Mouse (Mus musculus): ENCODE measurements around the gene Scn2b. TPM values are rescaled to one million over a fixed set of nuclear protein-coding genes. Genes with fewer than 3 reads are reported as not detected.

Scn2b gene
- polyA plus RNA-seq, 1 experiment = 9.8 TPM

- peak overlapping the region; percentile 51 for H3K27ac ChIP-seq (ENCODE audit: control insufficient read depth, insufficient read depth, low read length)
- TF ChIP-seq CTCF (IDR thresholded peaks at IDR 0.05; ENCODE audit: borderline replicate concordance, control insufficient read depth, extremely low read depth, insufficient read depth, low read length, poor library complexity) (no peak), POLR2A (IDR thresholded peaks at IDR 0.05; ENCODE audit: control insufficient read depth, extremely low read depth, insufficient read depth, low read length, poor library complexity) (no peak)
- DNase-seq = peak; percentile 68
- no peaks in the 10 kb centered on the region for H3K27me3 ChIP-seq (ENCODE audit: control insufficient read depth, insufficient read depth, low read length)
- H3K4me1 ChIP-seq (replicated peaks; ENCODE audit: control insufficient read depth, insufficient read depth, low read length) = peaks cover 56% of the 10 kb centered on the region
- H3K36me3 ChIP-seq (ENCODE audit: control insufficient read depth, insufficient read depth, low read length) = no peaks in the 10 kb centered on the region
- H3K4me3 ChIP-seq (ENCODE audit: control insufficient read depth, insufficient read depth, low read length) = peak overlapping the region; percentile 35
- 10% methylated on average over 9 of the region's 9 CpGs for WGBS
These were observed 4.7 kb downstream of the Scn2b start for GRCm38 (mm10) chr9:45122209-45122761.

- DNase-seq = no peak
- no peak overlapping the region for H3K4me3 ChIP-seq (ENCODE audit: control insufficient read depth, insufficient read depth, low read length)
- H3K36me3 ChIP-seq (ENCODE audit: control insufficient read depth, insufficient read depth, low read length) = no peaks in the 10 kb centered on the region
- no peaks in the 10 kb centered on the region for H3K27me3 ChIP-seq (ENCODE audit: control insufficient read depth, insufficient read depth, low read length)
- TF ChIP-seq CTCF (IDR thresholded peaks at IDR 0.05; ENCODE audit: borderline replicate concordance, control insufficient read depth, extremely low read depth, insufficient read depth, low read length, poor library complexity) (no peak), POLR2A (IDR thresholded peaks at IDR 0.05; ENCODE audit: control insufficient read depth, extremely low read depth, insufficient read depth, low read length, poor library complexity) (no peak)
- H3K27ac ChIP-seq (ENCODE audit: control insufficient read depth, insufficient read depth, low read length) = no peak overlapping the region
- H3K4me1 ChIP-seq (replicated peaks; ENCODE audit: control insufficient read depth, insufficient read depth, low read length) = peaks cover 58% of the 10 kb centered on the region
- WGBS = 94% methylated on average over 14 of the region's 14 CpGs
These were observed 7.6 kb downstream of the Scn2b start for GRCm38 (mm10) chr9:45125211-45125610.

- no peak for TF ChIP-seq POLR2A (IDR thresholded peaks at IDR 0.05; ENCODE audit: control insufficient read depth, extremely low read depth, insufficient read depth, low read length, poor library complexity)
- TF ChIP-seq CTCF (IDR thresholded peaks at IDR 0.05; ENCODE audit: borderline replicate concordance, control insufficient read depth, extremely low read depth, insufficient read depth, low read length, poor library complexity) = no peak
- Histone ChIP-seq H3K27me3 (ENCODE audit: control insufficient read depth, insufficient read depth, low read length) (no peaks in the 10 kb centered on the region), H3K36me3 (ENCODE audit: control insufficient read depth, insufficient read depth, low read length) (no peaks in the 10 kb centered on the region), H3K27ac (ENCODE audit: control insufficient read depth, insufficient read depth, low read length) (peak overlapping the region; percentile 71), H3K4me3 (ENCODE audit: control insufficient read depth, insufficient read depth, low read length) (no peak overlapping the region), H3K4me1 (replicated peaks; ENCODE audit: control insufficient read depth, insufficient read depth, low read length) (peaks cover 44% of the 10 kb centered on the region)
- 6% methylated on average over 7 of the region's 7 CpGs for WGBS
- DNase-seq = peak; percentile 51
These were observed 9.4 kb downstream of the Scn2b start for GRCm38 (mm10) chr9:45126941-45127340.

- Histone ChIP-seq H3K4me1 (replicated peaks; ENCODE audit: control insufficient read depth, insufficient read depth, low read length) (peaks cover 34% of the 10 kb centered on the region), H3K4me3 (ENCODE audit: control insufficient read depth, insufficient read depth, low read length) (no peak overlapping the region), H3K27me3 (ENCODE audit: control insufficient read depth, insufficient read depth, low read length) (no peaks in the 10 kb centered on the region), H3K27ac (ENCODE audit: control insufficient read depth, insufficient read depth, low read length) (no peak overlapping the region), H3K36me3 (ENCODE audit: control insufficient read depth, insufficient read depth, low read length) (no peaks in the 10 kb centered on the region)
- 93% methylated on average over 3 of the region's 3 CpGs for WGBS
- no peak for TF ChIP-seq CTCF (IDR thresholded peaks at IDR 0.05; ENCODE audit: borderline replicate concordance, control insufficient read depth, extremely low read depth, insufficient read depth, low read length, poor library complexity)
- TF ChIP-seq POLR2A (IDR thresholded peaks at IDR 0.05; ENCODE audit: control insufficient read depth, extremely low read depth, insufficient read depth, low read length, poor library complexity) = no peak
- no peak for DNase-seq
These were observed 12.5 kb downstream of the Scn2b start for GRCm38 (mm10) chr9:45130119-45130518.

- TF ChIP-seq POLR2A (IDR thresholded peaks at IDR 0.05; ENCODE audit: control insufficient read depth, extremely low read depth, insufficient read depth, low read length, poor library complexity) = no peak
- TF ChIP-seq CTCF (IDR thresholded peaks at IDR 0.05; ENCODE audit: borderline replicate concordance, control insufficient read depth, extremely low read depth, insufficient read depth, low read length, poor library complexity) = peak; percentile 79
- H3K4me3 ChIP-seq (ENCODE audit: control insufficient read depth, insufficient read depth, low read length) = no peak overlapping the region
- no peaks in the 10 kb centered on the region for H3K27me3 ChIP-seq (ENCODE audit: control insufficient read depth, insufficient read depth, low read length)
- H3K4me1 ChIP-seq (replicated peaks; ENCODE audit: control insufficient read depth, insufficient read depth, low read length) = peaks cover 22% of the 10 kb centered on the region
- WGBS = 32% methylated on average over 5 of the region's 5 CpGs
- DNase-seq = peak; percentile 80
- H3K27ac ChIP-seq (ENCODE audit: control insufficient read depth, insufficient read depth, low read length) = no peak overlapping the region
- no peaks in the 10 kb centered on the region for H3K36me3 ChIP-seq (ENCODE audit: control insufficient read depth, insufficient read depth, low read length)
These were observed 16.1 kb downstream of the Scn2b start for GRCm38 (mm10) chr9:45133484-45134310.

GRCm38 (mm10) chr9:45136442-45137169 lies 19.0 kb downstream of the Scn2b start:
- no peak for DNase-seq
- Histone ChIP-seq H3K36me3 (ENCODE audit: control insufficient read depth, insufficient read depth, low read length) (no peaks in the 10 kb centered on the region), H3K27ac (ENCODE audit: control insufficient read depth, insufficient read depth, low read length) (no peak overlapping the region), H3K4me1 (replicated peaks; ENCODE audit: control insufficient read depth, insufficient read depth, low read length) (peaks cover 25% of the 10 kb centered on the region), H3K27me3 (ENCODE audit: control insufficient read depth, insufficient read depth, low read length) (no peaks in the 10 kb centered on the region), H3K4me3 (ENCODE audit: control insufficient read depth, insufficient read depth, low read length) (no peak overlapping the region)
- TF ChIP-seq POLR2A (IDR thresholded peaks at IDR 0.05; ENCODE audit: control insufficient read depth, extremely low read depth, insufficient read depth, low read length, poor library complexity) = no peak
- TF ChIP-seq CTCF (IDR thresholded peaks at IDR 0.05; ENCODE audit: borderline replicate concordance, control insufficient read depth, extremely low read depth, insufficient read depth, low read length, poor library complexity) = no peak
- WGBS = 77% methylated on average over 7 of the region's 7 CpGs
